ENCODE assay signal across 18 mouse cellular contexts in the genomic region with DNA sequence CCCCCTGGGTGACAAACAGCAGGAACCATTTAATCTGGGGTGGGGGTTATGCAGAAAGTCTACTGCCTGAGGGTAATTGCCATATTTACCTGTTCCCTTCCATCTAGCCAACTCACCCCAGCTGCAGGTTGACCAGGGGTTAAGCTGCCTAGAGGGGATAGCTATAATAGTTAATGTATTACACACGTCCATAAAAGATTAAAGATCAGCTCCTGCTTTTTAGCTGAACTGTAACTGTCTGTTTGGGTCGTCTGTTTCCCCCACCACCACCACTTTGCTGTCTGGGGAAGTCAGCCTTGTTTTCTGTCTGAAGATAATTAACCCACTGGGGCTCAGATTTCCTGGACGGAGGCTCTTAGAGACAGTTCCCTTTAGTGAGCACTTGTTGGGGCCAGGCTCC. TPM values are rescaled to one million over a fixed set of nuclear protein-coding genes. Genes with fewer than 3 reads are reported as not detected.
DNase-seq lines count a peak whose midpoint lies in the region; ATAC-seq and TF ChIP-seq lines count a peak whose summit lies in the region.
"Had no signal": no experiment of that assay in that cellular context is flagged by ENCODE, and none has a peak within 500 bp of the region (broad histone marks: within the 10 kb centered on the region; RNA-seq: fewer than 3 reads in every experiment).

No protein-coding gene starts in this region.

- H3K4me1 ChIP-seq in embryonic facial prominence, embryonic 11.5 days (ENCODE audit: control insufficient read depth, insufficient read depth, low read length), result no peaks in the 10 kb centered on the region
- peaks cover 37% of the 10 kb centered on the region for H3K4me1 ChIP-seq in liver, embryonic 13.5 days (replicated peaks)
- no peaks in the 10 kb centered on the region for H3K4me1 ChIP-seq in forebrain, embryonic 12.5 days
- H3K4me1 ChIP-seq: forebrain, embryonic 15.5 days; hindbrain, embryonic 15.5 days; lung, embryonic 15.5 days; neural tube, embryonic 13.5 days; stomach, embryonic 15.5 days had no signal

- H3K9ac ChIP-seq in embryonic facial prominence, embryonic 11.5 days (replicated peaks; ENCODE audit: low read length), result no peak overlapping the region
- H3K9ac ChIP-seq in liver, embryonic 13.5 days, result no peak overlapping the region
- H3K9ac ChIP-seq in forebrain, embryonic 12.5 days, result no peak overlapping the region
- H3K9ac ChIP-seq: forebrain, embryonic 15.5 days; hindbrain, embryonic 15.5 days; lung, embryonic 15.5 days; neural tube, embryonic 13.5 days; stomach, embryonic 15.5 days had no signal

- intact Hi-C loops in left cerebral cortex, adult 2 months (cut with DNase I), result no loop called here
- intact Hi-C loops in gastrocnemius, adult 2 months (cut with DNase I), result no loop called here

- no peak overlapping the region for H3K4me2 ChIP-seq in embryonic facial prominence, embryonic 11.5 days (ENCODE audit: low read depth, low read length)
- no peak overlapping the region for H3K4me2 ChIP-seq in liver, embryonic 13.5 days
- H3K4me2 ChIP-seq in forebrain, embryonic 12.5 days, result no peak overlapping the region
- H3K4me2 ChIP-seq: forebrain, embryonic 15.5 days; hindbrain, embryonic 15.5 days; lung, embryonic 15.5 days; neural tube, embryonic 13.5 days; stomach, embryonic 15.5 days had no signal

- TF ChIP-seq CTCF in left cerebral cortex, adult 2 months (IDR thresholded peaks at IDR 0.05), result no peak
- TF ChIP-seq CTCF in gastrocnemius, adult 2 months (IDR thresholded peaks at IDR 0.05), result no peak

- no peaks in the 10 kb centered on the region for H3K36me3 ChIP-seq in embryonic facial prominence, embryonic 11.5 days (replicated peaks; ENCODE audit: control insufficient read depth, insufficient read depth, low read depth, low read length)
- no peaks in the 10 kb centered on the region for H3K36me3 ChIP-seq in liver, embryonic 13.5 days
- H3K36me3 ChIP-seq in forebrain, embryonic 12.5 days (replicated peaks), result no peaks in the 10 kb centered on the region
- H3K36me3 ChIP-seq: forebrain, embryonic 15.5 days; hindbrain, embryonic 15.5 days; lung, embryonic 15.5 days; neural tube, embryonic 13.5 days; stomach, embryonic 15.5 days had no signal

- no peak overlapping the region for H3K27ac ChIP-seq in embryonic facial prominence, embryonic 11.5 days (replicated peaks; ENCODE audit: low read depth, low read length)
- H3K27ac ChIP-seq in liver, embryonic 13.5 days, result peak overlapping the region; percentile 20
- no peak overlapping the region for H3K27ac ChIP-seq in left cerebral cortex, adult 2 months
- H3K27ac ChIP-seq in forebrain, embryonic 12.5 days, result no peak overlapping the region
- no peak overlapping the region for H3K27ac ChIP-seq in gastrocnemius, adult 2 months
- H3K27ac ChIP-seq: forebrain, embryonic 15.5 days; heart, adult 2 months; hindbrain, embryonic 15.5 days; layer of hippocampus, adult 2 months; lung, embryonic 15.5 days; neural tube, embryonic 13.5 days; stomach, embryonic 15.5 days had no signal

- no peaks in the 10 kb centered on the region for H3K27me3 ChIP-seq in embryonic facial prominence, embryonic 11.5 days (ENCODE audit: control insufficient read depth, insufficient read depth, low read length)
- no peaks in the 10 kb centered on the region for H3K27me3 ChIP-seq in liver, embryonic 13.5 days
- no peaks in the 10 kb centered on the region for H3K27me3 ChIP-seq in forebrain, embryonic 12.5 days
- H3K27me3 ChIP-seq: forebrain, embryonic 15.5 days; hindbrain, embryonic 15.5 days; lung, embryonic 15.5 days; neural tube, embryonic 13.5 days; stomach, embryonic 15.5 days had no signal

- 9% methylated on average over 3 of the region's 3 CpGs for WGBS in embryonic facial prominence, embryonic 11.5 days
- 9% methylated on average over 3 of the region's 3 CpGs for WGBS in liver, embryonic 13.5 days (ENCODE audit: insufficient replicate concordance)
- 32% methylated on average over 3 of the region's 3 CpGs for WGBS in forebrain, embryonic 12.5 days

- DNase-seq in embryonic facial prominence, embryonic 11.5 days (ENCODE audit: low spot score), result peak; percentile 59
- DNase-seq in kidney, adult 18-20 months, result peak; percentile 66
- peak; percentile 69 for DNase-seq in kidney, postnatal 14 days
- no peak for DNase-seq in liver, embryonic 13.5 days
- DNase-seq in left cerebral cortex, adult 2 months (ENCODE audit: extremely low spot score in 1 of 2, low spot score in 2 of 2), result no peak
- no peak for DNase-seq in adrenal gland, adult (ENCODE audit: inconsistent age in 2 of 2, low spot score in 1 of 2)
- no peak for DNase-seq in gastrocnemius, adult 2 months
- DNase-seq: adrenal gland, postnatal 10 days; cerebellum, adult 2 months; heart, adult 2 months; thymus, postnatal 14 days had no signal

- H3K4me3 ChIP-seq in embryonic facial prominence, embryonic 11.5 days (ENCODE audit: low read depth, low read length), result no peak overlapping the region
- H3K4me3 ChIP-seq in liver, embryonic 13.5 days (replicated peaks), result no peak overlapping the region
- H3K4me3 ChIP-seq in left cerebral cortex, adult 2 months, result no peak overlapping the region
- H3K4me3 ChIP-seq in forebrain, embryonic 12.5 days (replicated peaks), result no peak overlapping the region
- H3K4me3 ChIP-seq in gastrocnemius, adult 2 months, result no peak overlapping the region
- H3K4me3 ChIP-seq: forebrain, embryonic 15.5 days; heart, adult 2 months; hindbrain, embryonic 15.5 days; layer of hippocampus, adult 2 months; lung, embryonic 15.5 days; neural tube, embryonic 13.5 days; stomach, embryonic 15.5 days had no signal

- no peak for ATAC-seq in embryonic facial prominence, embryonic 11.5 days (replicated peaks; ENCODE audit: insufficient number of reproducible peaks, low FRiP score, low TSS enrichment, low read depth)
- peak; percentile 32; the same call in 1 of the 2 replicates for ATAC-seq in liver, embryonic 13.5 days (ENCODE audit: low read depth)
- ATAC-seq in forebrain, embryonic 12.5 days (ENCODE audit: low FRiP score), result no peak
- ATAC-seq: forebrain, embryonic 15.5 days had no signal

- no peaks in the 10 kb centered on the region for H3K9me3 ChIP-seq in embryonic facial prominence, embryonic 11.5 days (replicated peaks; ENCODE audit: control insufficient read depth, low read length)
- H3K9me3 ChIP-seq in liver, embryonic 13.5 days (replicated peaks), result no peaks in the 10 kb centered on the region
- no peaks in the 10 kb centered on the region for H3K9me3 ChIP-seq in forebrain, embryonic 12.5 days
- H3K9me3 ChIP-seq: forebrain, embryonic 15.5 days; hindbrain, embryonic 15.5 days; lung, embryonic 15.5 days; neural tube, embryonic 13.5 days; stomach, embryonic 15.5 days had no signal

RNA-seq across cellular contexts. Expression of a gene that starts 6.2 kb away (rescaled TPM):
- 22.7 and 25.2 TPM in 2 replicates for polyA plus RNA-seq in embryonic facial prominence, embryonic 11.5 days (2014; fragmentation: Nextera tagmentation; extraction: Ambion mirVana)
- 17.1 and 19.7 TPM in 2 replicates for polyA plus RNA-seq in liver, embryonic 13.5 days (2015; fragmentation: Nextera tagmentation; extraction: Ambion mirVana)
- total RNA-seq in left cerebral cortex, adult 2 months (2021), result 10 to 100 TPM in 1 of 2 experiments, 1 to 10 TPM in 1; 8.8 to 10.1 TPM
- 21.0 and 25.5 TPM in 2 replicates for polyA plus RNA-seq in forebrain, embryonic 12.5 days (2016; fragmentation: Nextera tagmentation; extraction: Ambion mirVana)
- 1 to 10 TPM; 2.9 to 3.3 TPM for total RNA-seq in gastrocnemius, adult 2 months (2021)

RNA-seq across cellular contexts. Expression of a gene that starts 40.4 kb away (rescaled TPM):
- polyA plus RNA-seq in embryonic facial prominence, embryonic 11.5 days (2014; fragmentation: Nextera tagmentation; extraction: Ambion mirVana), result 5.8 and 6.0 TPM in 2 replicates
- polyA plus RNA-seq in liver, embryonic 13.5 days (2015; fragmentation: Nextera tagmentation; extraction: Ambion mirVana), result 7.0 TPM in 2 replicates
- 10 to 100 TPM; 10.4 to 10.7 TPM for total RNA-seq in left cerebral cortex, adult 2 months (2021)
- 7.6 and 11.3 TPM in 2 replicates for polyA plus RNA-seq in forebrain, embryonic 12.5 days (2016; fragmentation: Nextera tagmentation; extraction: Ambion mirVana)
- total RNA-seq in gastrocnemius, adult 2 months (2021), result 1 to 10 TPM; 1.5 to 2.1 TPM

RNA-seq across cellular contexts. Expression of a gene that starts 47.6 kb away (rescaled TPM):
- polyA plus RNA-seq in embryonic facial prominence, embryonic 11.5 days (2014; fragmentation: Nextera tagmentation; extraction: Ambion mirVana), result 23.1 and 26.6 TPM in 2 replicates
- polyA plus RNA-seq in liver, embryonic 13.5 days (2015; fragmentation: Nextera tagmentation; extraction: Ambion mirVana), result 10.3 and 12.5 TPM in 2 replicates
- 1 to 10 TPM; 9.1 to 9.8 TPM for total RNA-seq in left cerebral cortex, adult 2 months (2021)
- polyA plus RNA-seq in forebrain, embryonic 12.5 days (2016; fragmentation: Nextera tagmentation; extraction: Ambion mirVana), result 22.3 and 26.3 TPM in 2 replicates
- total RNA-seq in gastrocnemius, adult 2 months (2021), result 10 to 100 TPM; 14.6 to 15.6 TPM

Comparison
In these comparisons a context has a peak if more than half of its experiments do, and no peak if none do; other contexts are left out.
1. DNase-seq: peak in embryonic facial prominence, embryonic 11.5 days (single experiment), kidney, adult 18-20 months (single experiment) and kidney, postnatal 14 days (single experiment); none in liver, embryonic 13.5 days (single experiment), left cerebral cortex, adult 2 months (0 of 2), adrenal gland, adult (0 of 2) and gastrocnemius, adult 2 months (single experiment).